Mouse (Mus musculus) G1E (cell line): ENCODE measurements around the gene Krtap28-13. TPM values are rescaled to one million over a fixed set of nuclear protein-coding genes. Genes with fewer than 3 reads are reported as not detected.

Experiments used
- ATAC-seq: 2 replicates; pipeline ENCODE4 v1.8.0; 2016; ENCODE audit warnings: mild to moderate bottlenecking; ENCODE audit not compliant: insufficient number of reproducible peaks, poor library complexity, low FRiP score, severe bottlenecking; ENCODE audit errors: extremely low read depth
- DNase-seq: peaks from one replicate; pipeline ENCODE4 v3.0.0; 2012; ENCODE audit warnings: low spot score
- H3K27me3 ChIP-seq: 2 replicates; pipeline ENCODE4 v1.6.1; 2012; ENCODE audit warnings: mild to moderate bottlenecking, low read length, inconsistent platforms; ENCODE audit not compliant: insufficient read depth
- H3K36me3 ChIP-seq: replicated peaks from 2 replicates; pipeline ENCODE3; 2012; ENCODE audit warnings: mild to moderate bottlenecking, inconsistent platforms
- H3K4me1 ChIP-seq: 2 replicates; pipeline ENCODE4 v1.6.1; 2012; ENCODE audit warnings: low read depth, low read length, inconsistent platforms, mixed read lengths; ENCODE audit not compliant: insufficient read depth
- H3K4me3 ChIP-seq: 2 replicates; pipeline ENCODE4 v1.5.1; 2012; ENCODE audit warnings: low read depth, mild to moderate bottlenecking, inconsistent platforms, low read length, moderate library complexity, mixed read lengths
- H3K9me3 ChIP-seq: replicated peaks from 2 replicates; pipeline ENCODE4 v1.6.1; 2012; ENCODE audit warnings: inconsistent platforms
- CTCF ChIP-seq: IDR thresholded peaks from 2 replicates; pipeline ENCODE4 v1.5.1; 2012; ENCODE audit warnings: low read depth, low read length, inconsistent platforms, mixed read lengths
- GATA1 ChIP-seq: IDR thresholded peaks from 2 replicates; pipeline ENCODE4 v1.6.1; 2012; ENCODE audit warnings: borderline replicate concordance, low read length, inconsistent platforms, mixed read lengths
- GATA2 ChIP-seq: IDR thresholded peaks from 2 replicates; pipeline ENCODE4 v1.6.1; 2012; ENCODE audit warnings: low read depth, low read length, inconsistent platforms, borderline replicate concordance
- POLR2AphosphoS5 ChIP-seq: IDR thresholded peaks from 2 replicates; pipeline ENCODE4 v1.6.1; 2012; ENCODE audit warnings: low read depth, low read length, inconsistent platforms; ENCODE audit not compliant: insufficient replicate concordance
- TAL1 ChIP-seq: conservative IDR thresholded peaks from 2 replicates; pipeline ENCODE4 v1.6.1; 2012; ENCODE audit warnings: low read depth, low read length, inconsistent platforms, mixed read lengths
- polyA plus RNA-seq: library from polyadenylated mRNA; stranded (reverse); fragments of >175 nt; gene quantifications from 2 replicates; pipeline ENCODE4 v1.2.3, GENCODE M21; 2012
- total RNA-seq, 2 experiments: library from RNA; stranded (forward) in 1 of 2; stranded (reverse) in 1 of 2; fragments of 200-1000 nt in 1 of 2; fragments of >200 nt in 1 of 2; fragmentation: Nextera tagmentation in 1 of 2; gene quantifications; 2 replicates each; pipeline ENCODE4 v1.2.3; 2014 to 2017

The Krtap28-13 gene
- total RNA-seq (2014; fragmentation: Nextera tagmentation) = not detected in 2 replicates
- 0.33 TPM in 1 of 2 replicates, not detected in the other for total RNA-seq (2017)
- polyA plus RNA-seq = not detected in 2 replicates

GRCm38 (mm10) chr1:83060643-83061042 is at the start of gene Krtap28-13:
TSS of gene Krtap28-13 (plus strand) at chr1:83060930.
- no peaks in the 10 kb centered on the region for H3K9me3 ChIP-seq
- TF ChIP-seq CTCF (no peak), POLR2AphosphoS5 (no peak), GATA2 (no peak)
- peaks cover 5% of the 10 kb centered on the region for H3K27me3 ChIP-seq
- H3K36me3 ChIP-seq = no peaks in the 10 kb centered on the region
- H3K4me1 ChIP-seq = no peaks in the 10 kb centered on the region
- no peak for ATAC-seq
- no peak for DNase-seq
- H3K4me3 ChIP-seq = no peak within 1 kb of the TSS

GRCm38 (mm10) chr1:83014477-83014876 is 46.3 kb upstream of the Krtap28-13 start:
- H3K27me3 ChIP-seq = peaks cover 10% of the 10 kb centered on the region
- H3K9me3 ChIP-seq = no peaks in the 10 kb centered on the region
- H3K4me3 ChIP-seq = no peak overlapping the region
- no peaks in the 10 kb centered on the region for H3K4me1 ChIP-seq
- TF ChIP-seq POLR2AphosphoS5 (no peak), CTCF (no peak), GATA2 (no peak), GATA1 (no peak), TAL1 (no peak)
- no peak for ATAC-seq
- no peaks in the 10 kb centered on the region for H3K36me3 ChIP-seq
- no peak for DNase-seq

GRCm38 (mm10) chr1:83015329-83015879 is 45.3 kb upstream of the Krtap28-13 start:
- DNase-seq (no peak), ATAC-seq (no peak)
- no peak overlapping the region for H3K4me3 ChIP-seq
- H3K36me3 ChIP-seq = no peaks in the 10 kb centered on the region
- peaks cover 10% of the 10 kb centered on the region for H3K27me3 ChIP-seq
- no peak for TF ChIP-seq GATA1
- TF ChIP-seq POLR2AphosphoS5 = no peak
- no peak for TF ChIP-seq GATA2
- no peak for TF ChIP-seq TAL1
- TF ChIP-seq CTCF = no peak
- no peaks in the 10 kb centered on the region for H3K9me3 ChIP-seq
- no peaks in the 10 kb centered on the region for H3K4me1 ChIP-seq

GRCm38 (mm10) chr1:83016556-83016955 is 44.2 kb upstream of the Krtap28-13 start:
- Histone ChIP-seq H3K36me3 (no peaks in the 10 kb centered on the region), H3K9me3 (no peaks in the 10 kb centered on the region), H3K4me1 (no peaks in the 10 kb centered on the region), H3K27me3 (peaks cover 10% of the 10 kb centered on the region), H3K4me3 (no peak overlapping the region)
- TF ChIP-seq GATA1 (no peak), POLR2AphosphoS5 (no peak), GATA2 (no peak), TAL1 (no peak), CTCF (no peak)
- no peak for ATAC-seq
- DNase-seq = no peak

- Histone ChIP-seq H3K9me3 (no peaks in the 10 kb centered on the region), H3K36me3 (no peaks in the 10 kb centered on the region), H3K4me3 (no peak overlapping the region), H3K4me1 (no peaks in the 10 kb centered on the region), H3K27me3 (peaks cover 7% of the 10 kb centered on the region)
- DNase-seq (no peak), ATAC-seq (no peak)
- TF ChIP-seq GATA2 = no peak
- TF ChIP-seq POLR2AphosphoS5 = no peak
- no peak for TF ChIP-seq TAL1
- TF ChIP-seq CTCF = no peak
Observed at GRCm38 (mm10) chr1:83031950-83032349, 28.8 kb upstream of the Krtap28-13 start.

GRCm38 (mm10) chr1:83032508-83032907 is 28.2 kb upstream of the Krtap28-13 start:
- Histone ChIP-seq H3K36me3 (no peaks in the 10 kb centered on the region), H3K4me3 (no peak overlapping the region), H3K27me3 (peaks cover 7% of the 10 kb centered on the region), H3K4me1 (no peaks in the 10 kb centered on the region), H3K9me3 (no peaks in the 10 kb centered on the region)
- DNase-seq (no peak), ATAC-seq (no peak)
- TF ChIP-seq GATA2 (no peak), TAL1 (no peak), GATA1 (no peak), CTCF (no peak), POLR2AphosphoS5 (no peak)

- DNase-seq (no peak), ATAC-seq (no peak)
- H3K27me3 ChIP-seq = peaks cover 7% of the 10 kb centered on the region
- H3K9me3 ChIP-seq = no peaks in the 10 kb centered on the region
- H3K4me1 ChIP-seq = no peaks in the 10 kb centered on the region
- H3K36me3 ChIP-seq = no peaks in the 10 kb centered on the region
- H3K4me3 ChIP-seq = no peak overlapping the region
- TF ChIP-seq GATA1 = no peak
- no peak for TF ChIP-seq CTCF
- TF ChIP-seq TAL1 = no peak
- no peak for TF ChIP-seq POLR2AphosphoS5
- no peak for TF ChIP-seq GATA2
Observed at GRCm38 (mm10) chr1:83034509-83034908, 26.2 kb upstream of the Krtap28-13 start.
